Mouse (Mus musculus): ENCODE data around the gene Slc36a3.

GRCm38 (mm10) chr11:55155070-55155421, 3.5 kb upstream of the Slc36a3 start:
- TF ChIP-seq CTCF (IDR thresholded peaks at IDR 0.05; ENCODE audit: extremely low read depth, insufficient read length, insufficient replicate concordance, low read depth, low read length) (no peak), POLR2A (IDR thresholded peaks at IDR 0.05; ENCODE audit: low read depth, low read length) (no peak)

Data from small intestine, adult 2 months (tissue).